26 mouse cellular contexts compared by ENCODE assay signal in the genomic region with DNA sequence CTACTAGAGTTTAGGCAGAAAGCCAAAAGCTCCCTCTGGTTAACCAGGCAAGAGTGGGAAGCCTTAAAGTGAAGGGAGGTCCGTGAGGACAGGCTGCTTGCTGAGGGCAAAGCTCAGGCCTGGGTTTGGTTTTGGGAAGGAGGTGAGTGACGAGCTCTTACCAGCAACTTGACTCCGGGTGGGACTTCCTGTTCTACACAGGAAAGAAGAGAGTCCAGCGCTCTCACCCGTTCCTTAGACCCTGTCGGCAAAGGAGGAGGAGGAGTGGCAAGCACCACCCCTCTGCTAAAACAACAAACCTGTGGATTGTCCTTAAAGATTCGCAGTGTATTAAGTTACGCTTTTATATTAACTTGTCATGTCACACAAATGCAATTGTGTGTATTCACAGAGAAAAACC. TPM values are rescaled to one million over a fixed set of nuclear protein-coding genes. Genes with fewer than 3 reads are reported as not detected.
"Had no signal": no experiment of that assay in that cellular context is flagged by ENCODE, and none has a peak within 500 bp of the region (broad histone marks: within the 10 kb centered on the region; RNA-seq: fewer than 3 reads in every experiment).

No protein-coding gene starts in this region.

- H3K27me3 ChIP-seq: heart, embryonic 13.5 days; heart, embryonic 15.5 days; hindbrain, embryonic 12.5 days; intestine, embryonic 15.5 days; limb, embryonic 12.5 days had no signal

- H3K36me3 ChIP-seq: heart, embryonic 13.5 days; heart, embryonic 15.5 days; hindbrain, embryonic 12.5 days; intestine, embryonic 15.5 days; limb, embryonic 10.5 days; limb, embryonic 12.5 days had no signal

- H3K4me3 ChIP-seq: gastrocnemius, adult 2 months; heart, embryonic 13.5 days; heart, embryonic 15.5 days; hindbrain, embryonic 10.5 days; hindbrain, embryonic 12.5 days; intestine, embryonic 15.5 days; layer of hippocampus, adult 2 months; left cerebral cortex, adult 2 months; limb, embryonic 10.5 days; limb, embryonic 12.5 days had no signal

- H3K27ac ChIP-seq: gastrocnemius, adult 2 months; heart, embryonic 13.5 days; heart, embryonic 15.5 days; hindbrain, embryonic 10.5 days; hindbrain, embryonic 12.5 days; hindbrain, embryonic 14.5 days; intestine, embryonic 15.5 days; layer of hippocampus, adult 2 months; left cerebral cortex, adult 2 months; limb, embryonic 10.5 days; limb, embryonic 12.5 days had no signal

- ATAC-seq: forebrain, embryonic 16.5 days; hindbrain, embryonic 16.5 days; inflammation-experienced regulatory T-cells, adult 6 months; intestine, embryonic 15.5 days; intestine, postnatal 0 days had no signal

- H3K4me2 ChIP-seq: heart, embryonic 11.5 days; heart, embryonic 13.5 days; heart, embryonic 15.5 days; hindbrain, embryonic 12.5 days; hindbrain, embryonic 14.5 days; intestine, embryonic 15.5 days; limb, embryonic 12.5 days had no signal

- H3K9ac ChIP-seq: heart, embryonic 13.5 days; heart, embryonic 15.5 days; hindbrain, embryonic 12.5 days; hindbrain, embryonic 14.5 days; intestine, embryonic 15.5 days; limb, embryonic 12.5 days had no signal

- DNase-seq: gastrocnemius, adult 2 months; gastrocnemius, postnatal 10 days; gastrocnemius, postnatal 25 days; heart, postnatal 4 days; kidney, adult 18-20 months; kidney, adult 8-10 months; kidney, postnatal 10 days; kidney, postnatal 25 days; kidney, postnatal 4 days; liver had no signal

- H3K9me3 ChIP-seq: heart, embryonic 13.5 days; heart, embryonic 15.5 days; hindbrain, embryonic 10.5 days; hindbrain, embryonic 12.5 days; intestine, embryonic 15.5 days; limb, embryonic 10.5 days; limb, embryonic 12.5 days had no signal

- H3K4me1 ChIP-seq: heart, embryonic 13.5 days; heart, embryonic 15.5 days; hindbrain, embryonic 10.5 days; hindbrain, embryonic 12.5 days; intestine, embryonic 15.5 days; limb, embryonic 10.5 days; limb, embryonic 12.5 days had no signal

RNA-seq across cellular contexts. Expression of a gene that starts 38.1 kb away (rescaled TPM):
- total RNA-seq: granulocyte monocyte progenitor cell, adult 5-6 weeks had no signal
- polyA plus RNA-seq: inflammation-experienced regulatory T-cells, adult 6 months had no signal
